Mouse (Mus musculus) kidney, postnatal 36 days (tissue): ENCODE measurements around the gene Pcsk4.
"Not testable (repeated sequence)": the region's sequence is repeated elsewhere in the genome, so short reads cannot be mapped to it uniquely, and the experiment has no call there.

Experiments
- DNase-seq, 2 experiments: peaks; one replicate each; pipeline ENCODE4 v3.0.0; 2021 to 2022; ENCODE audit warnings: mixed read lengths in 2 of 2

Pcsk4 gene

DNA sequence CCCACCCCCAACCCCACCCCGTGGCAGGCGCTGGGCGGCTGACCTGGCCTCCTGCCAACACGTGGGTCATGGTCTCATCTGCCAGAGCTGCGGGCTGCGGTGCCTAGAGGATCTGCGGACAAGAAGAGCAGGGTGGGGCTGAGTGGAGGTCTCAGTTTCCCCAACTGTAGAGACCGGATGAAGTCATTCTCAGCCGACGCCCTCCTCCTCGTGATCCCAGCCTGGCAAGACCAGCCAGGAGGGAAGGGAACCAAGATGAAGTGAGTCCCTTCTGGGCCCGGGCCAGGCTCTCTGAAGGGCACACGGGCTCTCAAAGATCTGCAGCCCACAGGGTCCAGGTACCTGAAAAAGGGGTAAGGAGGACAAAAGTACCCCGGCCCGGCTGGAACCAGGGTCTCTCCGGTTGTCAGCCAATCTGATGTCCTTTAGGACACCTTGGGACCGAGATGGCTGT lies 18.2 kb upstream of the Pcsk4 start:
- DNase-seq = no peak

DNA sequence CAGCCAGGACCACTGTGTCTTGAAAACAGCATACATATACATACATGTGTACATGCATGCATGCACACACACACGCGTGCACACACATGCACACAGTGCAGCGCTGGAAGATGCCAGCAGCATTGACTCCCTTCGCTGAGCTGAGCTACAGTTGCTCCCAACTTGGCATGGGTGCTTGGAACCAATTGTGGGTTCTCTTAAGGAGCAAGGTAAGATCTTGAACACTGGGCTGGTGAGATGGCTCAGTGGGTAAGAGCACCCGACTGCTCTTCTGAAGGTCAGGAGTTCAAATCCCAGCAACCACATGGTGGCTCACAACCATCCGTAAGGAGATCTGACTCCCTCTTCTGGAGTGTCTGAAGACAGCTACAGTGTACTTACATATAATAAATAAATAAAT lies 16.6 kb upstream of the Pcsk4 start:
- DNase-seq = not testable (repeated sequence)

DNA sequence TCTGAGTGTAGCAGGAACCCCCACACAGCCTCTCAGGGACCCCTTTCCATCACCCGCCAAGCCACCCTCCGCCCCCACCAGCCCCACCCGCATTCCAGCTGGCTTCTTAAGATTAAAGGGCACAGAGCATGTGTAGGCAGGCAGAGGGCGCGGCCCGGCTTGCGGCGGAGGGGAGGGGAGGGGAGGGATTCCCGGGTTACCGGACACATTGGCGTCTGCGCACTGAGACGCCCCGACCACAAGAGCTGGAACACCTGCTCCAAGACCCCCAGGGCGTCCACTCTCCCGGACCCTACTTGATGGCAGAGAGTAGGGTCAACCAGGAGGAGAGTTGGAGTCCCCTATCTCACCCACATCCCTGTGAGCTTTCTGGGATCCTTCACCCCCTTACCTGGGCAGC lies 15.8 kb upstream of the Pcsk4 start:
- peak in 1 of 2 experiments; percentile 44 for DNase-seq

DNA sequence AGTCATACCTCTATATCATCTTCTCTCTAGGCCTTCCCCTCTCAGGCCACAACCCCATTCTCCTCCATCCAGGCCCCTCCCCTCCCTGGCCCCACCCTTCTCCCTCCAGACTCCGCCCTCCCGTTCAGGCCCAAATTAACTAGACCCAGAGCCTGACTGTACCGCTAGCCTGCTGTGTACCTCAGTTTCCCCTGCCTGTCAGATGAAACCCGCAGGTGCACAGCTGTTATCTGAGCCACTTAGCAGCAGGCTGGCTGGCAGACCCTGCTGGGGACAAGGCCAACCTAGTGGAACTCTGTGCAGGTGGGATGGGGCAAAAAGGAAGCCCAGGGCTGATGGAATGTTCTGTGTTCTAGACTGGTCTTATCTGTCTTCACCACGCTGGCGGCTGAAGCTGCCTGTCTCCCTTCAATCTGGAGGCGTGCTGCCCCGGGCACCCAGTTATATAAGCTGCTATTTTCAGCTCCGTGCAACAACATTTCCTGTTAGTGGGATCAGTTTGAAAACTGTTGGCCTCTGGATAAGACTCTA lies 14.9 kb upstream of the Pcsk4 start:
- DNase-seq = peak; percentile 47 to 60

DNA sequence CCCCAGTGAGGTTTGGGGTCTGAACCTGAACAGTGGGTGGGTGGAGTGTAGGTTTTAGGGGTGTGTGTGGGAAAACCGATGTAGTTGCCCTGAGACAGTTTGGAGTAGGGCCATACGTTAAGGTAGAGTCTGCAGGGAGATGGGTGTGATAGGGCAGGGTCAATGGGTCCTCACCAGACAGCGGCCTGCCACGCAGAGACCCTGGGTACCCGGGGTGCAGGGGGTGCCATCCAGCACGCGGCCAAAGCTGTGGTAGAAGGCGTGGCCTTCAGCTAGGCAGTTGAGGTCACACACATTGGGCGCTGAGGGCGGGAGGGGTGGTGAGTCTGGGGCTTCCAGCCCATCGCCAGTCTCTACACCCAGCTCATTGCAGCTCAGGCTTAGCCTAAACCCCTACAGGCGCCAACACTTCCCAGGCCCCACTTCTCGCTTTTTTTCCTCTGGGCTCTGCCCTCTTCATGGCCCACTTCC lies 14.2 kb upstream of the Pcsk4 start:
- no peak for DNase-seq

DNA sequence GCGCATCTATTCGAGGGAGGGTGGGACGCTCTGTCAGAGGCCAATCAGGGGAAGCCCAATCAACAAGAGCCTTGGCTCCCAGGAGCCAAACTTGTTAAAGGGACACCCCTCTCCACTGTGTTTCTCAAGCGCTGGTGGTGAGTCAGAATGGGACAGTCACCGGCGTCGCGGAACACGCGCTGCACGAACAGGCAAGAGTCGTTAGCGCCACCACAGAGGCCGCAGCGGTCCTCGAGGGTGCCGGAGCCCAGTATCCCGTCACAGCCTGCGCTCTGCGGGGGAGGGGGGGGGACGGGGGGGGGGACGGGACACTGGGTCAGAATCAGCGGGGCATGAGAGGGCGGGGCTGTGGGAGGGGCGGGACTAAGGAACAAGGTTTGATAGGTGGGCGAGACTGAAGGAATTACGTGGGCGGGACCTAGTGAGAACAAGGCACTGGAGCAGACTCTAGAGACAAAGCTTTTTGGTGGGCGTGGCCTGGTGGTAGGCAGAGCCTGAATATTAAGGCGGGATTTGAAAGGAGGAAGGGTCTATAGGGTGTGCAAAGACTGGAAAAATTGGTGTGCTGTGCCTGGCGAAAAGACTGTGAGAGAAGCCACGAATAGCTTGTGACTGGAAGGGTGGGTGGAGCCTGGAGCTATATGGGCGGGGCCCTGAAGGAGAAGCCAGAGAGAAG lies 13.6 kb upstream of the Pcsk4 start:
- DNase-seq = peak; percentile 58 to 67

DNA sequence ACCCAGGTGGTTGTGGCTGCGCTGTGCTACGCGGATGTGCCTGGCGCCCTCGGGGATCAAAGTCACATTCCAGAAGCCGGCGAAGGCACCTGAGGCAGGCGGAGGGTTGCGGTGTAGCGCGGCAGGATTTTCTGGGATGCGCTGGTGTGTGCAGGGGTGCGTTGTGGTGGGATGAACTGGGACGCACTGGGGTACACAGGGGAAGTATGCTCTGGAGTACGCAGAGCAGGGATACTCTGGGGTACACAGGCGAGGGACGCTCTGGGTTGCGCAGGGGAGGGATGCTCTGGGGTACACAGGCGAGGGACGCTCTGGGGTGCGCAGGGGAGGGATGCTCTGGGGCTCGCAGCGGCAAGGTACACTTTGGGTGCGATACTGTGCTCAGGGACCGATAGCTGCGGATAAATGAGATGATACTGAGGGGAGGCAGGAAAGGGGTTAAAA lies 13.0 kb upstream of the Pcsk4 start:
- DNase-seq = no peak

DNA sequence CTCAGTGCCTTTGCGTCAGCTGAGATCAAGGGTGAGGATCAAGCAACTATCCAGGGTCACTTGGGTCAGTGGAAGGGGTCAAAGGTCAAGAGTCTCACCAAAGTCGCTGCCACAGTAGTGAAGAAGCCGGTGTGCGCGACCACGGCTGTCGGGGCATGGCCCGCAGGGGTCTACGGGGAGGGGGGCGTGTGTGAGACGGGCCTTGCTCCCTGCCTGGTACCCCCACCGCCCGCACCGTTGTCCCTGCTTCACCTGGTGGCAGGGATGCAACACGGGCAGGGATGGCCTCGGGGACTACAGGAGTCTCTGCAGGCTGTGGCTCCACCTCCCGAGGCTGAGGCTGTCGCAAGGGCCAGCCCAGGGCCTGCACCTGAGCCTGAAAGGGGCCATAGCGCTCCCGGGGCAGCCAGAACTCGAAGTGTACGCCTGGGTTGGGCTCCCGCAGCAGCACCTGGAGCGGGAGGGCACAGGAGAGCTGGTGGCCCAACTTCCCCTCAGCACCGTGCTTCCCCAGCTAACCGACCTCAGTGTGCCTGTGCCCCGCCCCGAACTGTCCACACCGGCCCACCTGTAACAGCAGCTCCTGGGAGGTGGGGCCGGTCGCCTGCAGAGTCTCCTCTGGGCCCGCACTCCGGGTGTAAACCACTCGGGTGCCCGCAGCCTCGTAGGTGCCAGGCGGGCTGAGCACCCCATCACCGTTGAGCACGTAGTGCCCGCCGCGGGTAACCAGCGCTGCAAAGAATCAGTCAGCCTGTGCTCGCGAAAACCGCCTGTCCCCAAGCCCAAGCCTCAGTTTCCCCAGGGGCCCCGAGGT lies 12.4 kb upstream of the Pcsk4 start:
- DNase-seq = no peak

DNA sequence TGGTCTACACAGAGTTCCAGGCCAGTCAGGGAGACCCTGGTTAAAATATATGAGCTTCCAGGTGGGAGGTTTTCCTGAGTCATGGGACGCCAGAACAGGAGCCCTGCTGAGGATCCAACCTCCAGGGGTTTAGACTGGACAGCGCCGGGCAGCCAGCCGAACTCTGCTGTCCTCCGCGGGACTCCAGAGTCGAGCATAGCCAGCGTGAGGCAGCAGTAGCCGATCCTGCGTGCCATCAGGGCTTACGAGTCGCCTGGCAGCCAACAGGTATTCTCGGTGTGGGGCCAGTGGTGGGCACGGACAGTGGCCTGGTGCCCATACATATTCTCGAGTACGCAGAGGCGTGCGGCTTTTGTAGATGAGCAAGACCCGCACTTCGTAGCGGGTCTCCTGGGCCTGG lies 11.7 kb upstream of the Pcsk4 start:
- DNase-seq = no peak

DNA sequence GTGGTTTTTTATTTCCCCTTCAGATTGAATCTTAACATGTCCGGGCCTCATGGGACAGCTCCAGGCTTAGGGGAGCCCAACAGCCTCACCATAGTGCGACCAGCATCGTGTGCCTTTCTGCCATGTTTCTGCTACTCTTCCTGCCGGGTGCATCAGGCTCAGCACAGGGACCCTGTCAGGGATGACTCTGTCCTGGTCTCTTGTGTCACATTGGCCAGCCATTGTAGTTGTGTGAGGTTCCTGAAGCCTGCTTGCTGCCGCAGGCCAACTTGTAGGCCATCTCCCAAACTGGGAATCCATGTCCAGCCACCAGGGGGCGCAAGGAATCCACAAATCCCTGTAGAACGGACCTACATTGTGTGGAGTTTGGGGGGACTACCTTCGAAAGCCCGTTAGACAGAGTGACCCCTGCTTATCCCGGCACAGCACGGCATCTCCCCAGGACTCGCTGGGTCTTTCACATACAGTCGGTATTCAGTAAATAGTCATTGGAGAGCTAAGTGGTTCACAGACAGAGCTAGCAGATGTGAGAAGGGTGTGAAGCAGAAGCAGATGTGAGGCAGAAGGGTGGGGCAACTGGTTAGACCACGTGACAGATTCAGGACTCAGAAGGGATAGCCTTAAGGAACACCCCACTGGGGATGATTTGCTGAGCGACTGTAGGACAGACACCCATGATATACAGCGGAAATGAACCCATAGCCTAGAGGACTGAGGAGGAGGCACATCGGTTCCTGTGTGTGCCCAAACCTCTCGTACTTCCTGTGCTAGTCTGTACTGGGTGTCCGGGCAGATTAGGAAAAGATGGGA lies 10.8 kb upstream of the Pcsk4 start:
- peak; percentile 79 to 93 for DNase-seq

DNA sequence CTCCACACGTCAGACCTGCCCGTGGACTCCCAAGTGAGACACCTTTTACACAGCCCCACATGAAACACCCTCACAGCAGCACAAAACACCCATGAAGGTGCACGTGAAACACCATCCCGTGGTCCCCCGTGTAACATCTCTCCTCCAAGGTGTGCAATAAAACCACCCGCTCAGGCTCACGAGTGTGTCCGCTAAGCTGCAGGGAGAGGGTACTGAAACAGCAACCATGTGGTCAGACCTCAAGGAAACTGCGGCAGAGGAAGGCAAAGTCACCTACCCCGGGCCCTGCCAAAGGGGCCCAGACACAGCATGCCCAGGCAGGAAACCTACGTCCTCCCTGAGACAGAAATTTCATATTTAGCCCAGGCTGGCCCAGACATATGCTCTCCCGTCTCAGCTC lies 7.0 kb upstream of the Pcsk4 start:
- no peak for DNase-seq

DNA sequence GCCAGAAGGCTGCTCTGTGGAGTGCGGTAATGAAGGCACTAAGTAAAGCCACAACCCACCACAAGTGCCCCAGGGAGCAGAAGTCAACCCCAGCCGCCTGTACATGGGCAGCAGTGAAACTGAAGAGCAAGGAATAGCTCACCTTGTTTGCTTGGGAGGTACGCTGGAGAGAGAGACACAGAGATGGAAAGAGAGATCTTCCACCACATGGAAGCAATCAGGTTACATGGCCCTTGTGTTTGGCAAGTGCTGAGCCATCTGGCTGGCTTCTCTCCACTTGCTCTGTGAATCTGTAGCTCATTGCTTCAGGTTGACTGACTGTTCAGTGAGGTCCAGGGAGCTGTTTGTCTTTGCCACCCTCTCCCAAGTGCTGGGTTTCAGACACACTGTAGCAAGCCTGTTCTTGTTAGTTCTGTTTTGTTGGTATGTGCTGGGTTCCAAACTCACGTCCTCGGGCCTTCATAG lies 3.3 kb upstream of the Pcsk4 start:
- no peak for DNase-seq

DNA sequence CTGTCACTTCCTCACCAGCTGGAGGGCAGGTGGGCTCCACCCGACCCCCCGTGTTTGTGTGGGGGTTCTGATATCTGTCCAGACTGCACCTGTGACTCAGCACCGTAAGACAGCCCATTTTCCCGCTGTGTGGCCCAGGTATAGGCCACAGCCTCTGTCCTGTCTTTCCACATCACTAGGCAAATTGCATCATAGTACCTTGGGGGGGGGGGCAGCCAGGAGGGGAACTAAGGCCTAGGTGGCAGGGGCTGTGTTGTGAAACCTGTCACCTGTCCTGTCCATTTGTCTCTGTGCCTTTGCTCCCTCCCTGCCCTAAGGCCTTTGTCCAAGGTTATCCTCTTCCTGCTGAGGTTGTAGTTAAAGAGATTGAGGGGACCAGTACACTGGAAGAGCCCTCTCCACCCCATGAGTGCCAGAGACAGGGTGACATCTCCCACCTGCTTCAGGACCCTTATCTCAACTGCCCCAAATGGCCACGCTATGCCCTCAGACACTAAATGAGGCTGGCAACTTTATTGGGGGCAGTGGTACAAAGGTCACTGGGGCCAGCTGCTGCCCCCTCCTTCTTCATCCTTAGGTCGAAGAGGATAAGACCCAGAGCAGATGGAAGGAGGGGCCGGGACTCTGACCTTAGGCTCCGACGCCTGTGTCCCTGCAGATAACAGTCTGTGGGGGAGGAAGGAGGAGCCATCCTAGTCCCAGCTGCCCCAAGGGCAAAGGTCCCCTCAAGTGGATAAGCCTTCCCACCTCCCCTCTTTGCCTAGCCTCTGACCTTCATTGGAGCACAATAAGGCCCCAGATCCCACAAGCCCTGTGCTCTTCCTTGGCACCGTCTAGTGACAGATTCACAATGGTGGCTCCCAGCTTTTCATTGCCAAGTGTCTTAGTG lies 2.6 kb upstream of the Pcsk4 start:
- peak in 1 of 2 experiments; percentile 53 for DNase-seq

DNA sequence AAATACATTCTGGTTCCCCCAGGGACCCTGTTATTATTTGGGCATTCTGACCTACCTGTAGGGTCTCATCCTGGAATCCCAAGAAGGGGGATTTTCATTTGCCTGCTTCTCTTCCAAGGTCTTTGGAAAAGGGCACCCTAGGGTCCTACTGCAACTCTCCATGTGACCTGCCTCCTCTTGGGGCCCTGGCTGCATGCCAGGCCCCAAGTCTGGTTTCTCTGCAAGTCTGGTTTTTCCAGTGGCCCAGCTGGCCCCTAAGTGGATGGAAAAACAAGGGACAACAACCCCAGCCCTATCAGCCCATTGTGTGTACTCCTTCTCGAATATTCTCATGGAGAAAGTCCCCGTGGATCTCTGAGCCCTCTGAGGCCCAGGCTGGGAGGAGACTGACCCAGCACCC lies 1.6 kb upstream of the Pcsk4 start:
- no peak for DNase-seq

DNA sequence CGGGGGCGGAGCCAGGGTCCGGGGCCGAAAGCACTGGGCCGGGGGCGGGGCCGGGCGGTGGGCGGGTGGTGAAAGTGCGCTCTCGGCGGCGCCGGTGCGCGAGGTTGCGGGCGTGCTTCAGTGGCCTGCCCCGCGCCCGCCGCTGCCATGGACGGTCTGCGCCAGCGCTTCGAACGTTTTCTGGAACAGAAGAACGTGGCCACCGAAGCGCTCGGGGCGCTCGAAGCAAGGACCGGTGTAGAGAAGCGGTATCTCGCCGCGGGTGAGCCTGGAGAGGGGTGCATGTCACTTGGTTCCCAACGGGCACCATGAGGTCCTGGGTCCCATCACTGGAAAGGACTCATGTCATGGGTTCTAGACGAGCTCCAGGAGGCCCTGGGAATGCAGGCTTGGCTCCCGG lies 786 bp upstream of the Pcsk4 start:
- no peak for DNase-seq

DNA sequence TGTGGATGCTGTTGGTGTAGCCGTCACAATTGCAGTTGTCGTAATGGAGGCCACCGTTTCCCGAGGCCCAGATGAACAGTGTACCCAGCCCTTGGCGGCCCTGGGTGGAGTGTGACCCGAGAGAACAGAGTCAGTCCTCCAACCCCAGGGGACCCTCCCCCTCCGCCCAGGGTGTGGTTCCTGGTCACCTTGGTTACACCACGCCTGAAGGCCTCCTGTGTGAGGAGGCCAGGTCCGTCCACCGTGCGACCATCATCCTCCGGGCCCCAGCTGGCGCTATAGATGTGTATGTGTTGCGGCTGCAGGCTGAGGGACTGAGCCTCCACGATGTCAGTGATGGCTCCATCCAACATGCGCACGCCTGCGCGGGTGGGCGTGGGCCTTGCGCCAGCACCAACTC lies 4.3 kb downstream of the Pcsk4 start:
- DNase-seq = no peak

DNA sequence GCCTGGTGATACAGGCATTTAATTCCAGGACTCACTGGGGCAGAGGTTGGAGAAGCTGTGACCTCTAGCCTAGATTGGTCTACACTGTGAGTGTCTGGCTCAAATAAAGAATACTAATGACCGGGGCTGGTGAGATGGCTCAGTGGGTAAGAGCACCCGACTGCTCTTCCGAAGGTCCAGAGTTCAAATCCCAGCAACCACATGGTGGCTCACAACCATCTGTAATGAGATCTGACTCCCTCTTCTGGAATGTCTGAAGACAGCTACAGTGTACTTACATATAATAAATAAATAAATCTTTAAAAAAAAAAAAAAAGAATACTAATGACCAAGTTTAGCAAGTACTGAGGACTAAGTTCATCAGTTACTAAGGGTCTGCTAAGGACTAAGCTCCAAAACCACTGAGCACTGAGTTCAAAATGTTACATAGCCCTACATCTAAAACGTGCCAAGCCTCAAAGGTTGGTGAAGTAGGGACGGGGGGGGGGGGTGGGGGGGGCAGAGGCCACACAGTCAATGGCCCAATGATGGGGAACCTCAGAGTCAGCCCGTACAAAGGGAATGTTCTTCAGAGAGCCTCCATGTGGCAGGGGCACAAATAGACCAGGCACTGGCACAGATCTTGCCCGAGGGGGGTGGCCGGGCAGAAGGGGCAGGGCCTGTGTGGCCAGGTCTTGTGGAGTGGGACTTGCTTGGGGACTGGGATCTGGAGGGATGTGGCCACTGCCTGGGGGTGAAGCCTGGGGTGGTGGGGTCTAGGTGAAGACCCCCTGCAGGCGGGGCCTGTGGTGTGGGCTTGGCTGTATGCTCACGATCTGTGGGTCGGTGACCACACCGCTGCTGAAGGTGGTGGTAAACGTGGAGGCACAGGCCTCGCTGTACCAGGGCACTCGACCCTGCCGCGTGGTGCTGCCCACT lies 4.9 kb downstream of the Pcsk4 start:
- DNase-seq = peak in 1 of 2 experiments; percentile 59

DNA sequence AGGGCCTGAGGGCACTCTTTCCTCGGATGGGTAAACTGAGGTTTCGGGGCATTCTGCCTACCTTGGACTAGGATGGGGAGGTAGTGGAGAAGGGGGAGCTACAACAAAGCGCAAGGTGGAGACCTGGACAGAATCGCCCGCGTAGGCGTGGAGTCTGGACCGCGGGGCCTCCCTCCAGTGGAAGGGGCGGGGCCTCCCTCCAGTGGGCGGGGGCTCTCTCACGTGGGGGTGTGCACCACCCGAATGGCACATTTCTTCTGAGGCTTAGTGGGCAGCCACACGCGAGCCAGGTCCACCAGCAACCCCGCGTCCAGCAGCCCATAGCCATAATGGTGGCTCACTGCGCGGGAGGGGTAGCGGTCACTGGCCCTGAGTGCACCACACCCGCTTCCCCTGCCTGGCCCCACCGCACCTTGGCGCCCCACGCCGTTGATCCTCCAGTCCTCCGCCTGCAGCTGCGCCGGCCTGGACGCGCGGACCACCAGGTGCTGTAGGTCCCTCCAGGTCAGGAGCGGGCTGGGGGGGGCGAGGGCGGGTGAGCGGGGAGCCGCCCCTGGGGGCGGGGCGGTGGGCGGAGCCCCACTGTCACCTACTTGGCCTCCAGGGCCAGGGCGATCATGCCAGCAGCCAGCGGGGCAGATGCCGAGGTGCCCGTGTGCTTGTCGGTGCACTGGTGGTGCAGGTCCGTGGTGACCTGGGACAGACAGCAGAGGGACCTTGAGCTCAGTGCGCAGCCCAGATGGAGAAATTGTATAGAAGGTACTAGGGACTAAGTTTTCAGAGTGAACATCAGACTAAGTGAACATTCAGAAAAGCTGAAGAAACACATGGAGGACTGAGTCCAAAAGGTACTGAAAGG lies 5.8 kb downstream of the Pcsk4 start:
- DNase-seq = peak; percentile 84 to 91

DNA sequence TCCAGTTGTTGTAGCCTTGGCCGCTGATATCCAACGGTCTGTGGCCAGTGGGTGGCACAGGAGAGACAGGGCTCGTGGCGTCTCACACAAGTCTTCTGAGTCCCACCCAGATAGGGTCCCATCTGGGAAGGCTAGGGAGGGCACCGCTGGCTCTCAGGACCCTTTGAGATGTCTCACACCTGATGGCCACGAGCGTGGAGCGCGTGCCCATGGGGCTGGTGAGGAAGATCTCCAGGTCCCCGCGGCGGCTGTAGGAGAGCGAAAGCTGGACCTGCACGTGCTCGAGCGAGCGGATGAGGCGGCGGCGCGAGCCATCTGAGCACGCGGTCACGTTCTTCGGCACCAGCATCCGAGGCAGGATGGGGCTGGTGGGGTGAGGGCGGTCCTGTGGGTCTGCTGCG lies 6.5 kb downstream of the Pcsk4 start:
- peak in 1 of 2 experiments; percentile 54 for DNase-seq
